Mouse (Mus musculus): Measurements from ENCODE around the gene Tmem127.

DNA sequence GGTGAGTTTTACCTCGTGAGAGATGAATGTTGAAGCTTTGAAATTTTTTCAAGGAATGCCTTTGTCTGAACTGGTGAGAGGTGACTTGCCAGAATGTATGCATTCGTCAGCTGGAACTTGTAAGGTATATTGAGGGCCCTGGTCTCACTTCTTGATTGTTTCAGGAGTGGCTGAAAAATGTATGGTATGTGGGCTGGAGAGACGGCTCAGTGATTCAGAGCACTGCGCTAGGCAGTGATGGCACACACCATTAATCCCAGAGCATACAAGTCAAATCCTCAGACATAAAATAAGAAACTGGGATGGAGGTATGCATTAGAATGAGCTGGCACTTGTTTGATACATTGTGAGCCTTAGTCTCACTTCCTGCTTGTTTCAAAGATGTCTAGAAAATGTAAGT, 44.5 kb downstream of the Tmem127 start:
- TF ChIP-seq CTCF (IDR thresholded peaks at IDR 0.05; ENCODE audit: low read depth, low read length) (no peak), GATA1 (IDR thresholded peaks at IDR 0.05; ENCODE audit: borderline replicate concordance, low read length) (no peak), TAL1 (conservative IDR thresholded peaks at IDR 0.05; ENCODE audit: low read depth, low read length) (no peak), POLR2AphosphoS5 (IDR thresholded peaks at IDR 0.05; ENCODE audit: insufficient replicate concordance, low read depth, low read length) (no peak)
